Mouse (Mus musculus) kidney, postnatal 0 days (tissue): ENCODE data around the gene Myo1g. TPM values are rescaled to one million over a fixed set of nuclear protein-coding genes. Genes with fewer than 3 reads are reported as not detected.

Experiments used
- ATAC-seq: fragments of 200-750 bp; cut with Nextera tagmentation; replicated peaks from 2 replicates; pipeline ENCODE4 v1.8.0; 2017; ENCODE audit warnings: low read depth, moderate number of reproducible peaks, moderate TSS enrichment, moderate library complexity; ENCODE audit not compliant: low FRiP score
- DNase-seq: peaks from one replicate; pipeline ENCODE4 v3.0.0-alpha.2; 2016; ENCODE audit warnings: low spot score
- H3K27ac ChIP-seq: fragments of 300-500 bp; sonication (generic); 2 replicates; pipeline ENCODE4 v1.5.1; 2014; ENCODE audit warnings: mild to moderate bottlenecking
- H3K27me3 ChIP-seq: fragments of 300-500 bp; sonication (generic); 2 replicates; pipeline ENCODE4 v1.6.1; 2014; ENCODE audit warnings: low read length, mixed read lengths; ENCODE audit not compliant: insufficient read depth
- H3K36me3 ChIP-seq: fragments of 300-500 bp; sonication (generic); 2 replicates; pipeline ENCODE4 v1.6.1; 2014; ENCODE audit warnings: low read length, mixed read lengths; ENCODE audit not compliant: insufficient read depth
- H3K4me1 ChIP-seq: fragments of 300-500 bp; sonication (generic); replicated peaks from 2 replicates; pipeline ENCODE4 v1.6.1; 2014; ENCODE audit warnings: antibody characterized with exemption, low read length, mixed read lengths; ENCODE audit not compliant: insufficient read depth
- H3K4me2 ChIP-seq: fragments of 300-500 bp; sonication (generic); 2 replicates; pipeline ENCODE4 v1.6.1; 2014; ENCODE audit warnings: mild to moderate bottlenecking, low read length, moderate library complexity, mixed read lengths
- H3K4me3 ChIP-seq: fragments of 300-500 bp; sonication (generic); replicated peaks from 2 replicates; pipeline ENCODE4 v1.5.1; 2014; ENCODE audit warnings: low read depth, low read length
- H3K9ac ChIP-seq: fragments of 300-500 bp; sonication (generic); 2 replicates; pipeline ENCODE4 v1.6.1; 2014; ENCODE audit warnings: low read depth, low read length
- H3K9me3 ChIP-seq: fragments of 300-500 bp; sonication (generic); replicated peaks from 2 replicates; pipeline ENCODE4 v1.6.1; 2016; ENCODE audit warnings: low read length, inconsistent platforms, mixed read lengths
- CTCF ChIP-seq: IDR thresholded peaks from 2 replicates; pipeline ENCODE4 v1.5.1; 2016; ENCODE audit warnings: antibody characterized with exemption, low read depth, mild to moderate bottlenecking, moderate library complexity
- WGBS: fragments of 180-500 bp; shearing (Covaris S2); extraction: QIAGEN DNeasy Blood & Tissue Kit; methylation state at CpG from one replicate; pipeline ENCODE4 v1.1.7; 2014; 5-methylcytosine and 5-hydroxymethylcytosine counted together
- polyA plus RNA-seq: library from polyadenylated mRNA; unstranded; fragments of >200 nt; fragmentation: Nextera tagmentation; extraction: Ambion mirVana; gene quantifications from 2 replicates; pipeline ENCODE4 v1.2.1, GENCODE M21; 2015

Myo1g gene
- polyA plus RNA-seq, 1 experiment from 2014 or later = 0.42 TPM

DNA sequence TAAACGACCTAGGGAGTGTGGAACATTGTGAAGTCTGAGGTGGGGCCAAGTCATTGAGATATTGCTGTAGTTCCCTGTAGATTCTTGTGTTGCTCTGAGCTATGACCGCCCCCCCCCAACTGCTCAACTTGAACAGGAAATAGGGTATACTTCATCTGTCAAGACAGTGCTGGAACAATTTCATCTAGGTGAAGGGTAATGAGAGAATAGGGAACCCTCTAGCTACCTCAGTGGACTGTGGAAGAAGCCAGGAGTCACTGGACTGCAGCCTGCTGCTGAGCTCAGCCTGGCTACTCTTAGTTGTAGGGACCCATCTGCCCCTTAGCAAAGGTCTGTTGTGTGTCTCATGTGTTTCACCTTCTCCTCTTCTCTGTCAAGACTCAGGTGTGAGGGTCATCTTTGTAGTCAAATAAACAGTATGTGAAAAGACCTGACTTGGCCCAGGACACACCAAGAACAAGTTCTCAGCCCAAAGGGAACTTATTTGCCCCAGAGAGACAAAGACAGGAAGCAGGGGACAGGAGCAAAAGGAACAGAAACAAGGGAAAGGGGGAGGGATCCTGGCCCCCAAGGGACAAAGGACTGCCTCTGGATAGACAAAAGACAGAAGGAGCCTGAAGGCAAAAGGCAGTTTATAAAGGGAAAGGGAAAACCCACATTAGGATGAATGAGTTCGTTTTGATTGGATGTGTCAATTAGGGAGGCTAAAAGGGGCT is 36.4 kb downstream of the Myo1g start:
- no peak for TF ChIP-seq CTCF
- Histone ChIP-seq H3K27ac (no peak overlapping the region), H3K4me2 (no peak overlapping the region), H3K4me1 (peaks cover 6% of the 10 kb centered on the region; the same call in 1 of the 2 replicates), H3K27me3 (no peaks in the 10 kb centered on the region), H3K9me3 (no peaks in the 10 kb centered on the region), H3K9ac (no peak overlapping the region), H3K4me3 (no peak overlapping the region), H3K36me3 (no peaks in the 10 kb centered on the region)
- DNase-seq (no peak), ATAC-seq (no peak)
- 52% methylated on average over 3 of the region's 3 CpGs for WGBS

DNA sequence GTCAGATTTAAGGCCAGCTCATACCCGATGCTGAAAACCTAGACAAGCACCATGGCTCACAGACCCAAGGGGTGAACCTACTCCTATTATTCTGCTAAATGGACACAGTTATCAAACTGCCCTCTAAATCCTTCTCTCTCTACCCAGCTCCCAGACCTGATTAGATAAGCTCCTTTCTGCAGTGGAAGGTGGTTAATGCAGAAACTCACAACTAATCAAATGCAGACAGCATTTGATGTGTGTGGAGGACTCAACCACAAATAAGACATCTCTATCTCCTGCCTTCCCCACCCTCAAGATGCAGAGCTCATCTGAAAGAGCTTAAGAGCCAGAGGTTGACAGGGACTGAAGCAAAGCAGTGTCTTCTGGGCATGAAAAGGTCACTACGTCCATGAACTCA is 37.7 kb downstream of the Myo1g start:
- Histone ChIP-seq H3K9ac (no peak overlapping the region), H3K9me3 (no peaks in the 10 kb centered on the region), H3K4me1 (peaks cover 6% of the 10 kb centered on the region; the same call in 1 of the 2 replicates), H3K27ac (no peak overlapping the region), H3K4me3 (no peak overlapping the region), H3K27me3 (no peaks in the 10 kb centered on the region), H3K36me3 (no peaks in the 10 kb centered on the region), H3K4me2 (no peak overlapping the region)
- DNase-seq (no peak), ATAC-seq (no peak)
- no peak for TF ChIP-seq CTCF
- 82% methylated on average over 2 of the region's 2 CpGs for WGBS

- Histone ChIP-seq H3K27me3 (no peaks in the 10 kb centered on the region), H3K9me3 (no peaks in the 10 kb centered on the region), H3K36me3 (no peaks in the 10 kb centered on the region), H3K4me3 (no peak overlapping the region), H3K4me1 (peaks cover 6% of the 10 kb centered on the region; the same call in 1 of the 2 replicates), H3K4me2 (no peak overlapping the region), H3K27ac (no peak overlapping the region), H3K9ac (no peak overlapping the region)
- DNase-seq (no peak), ATAC-seq (no peak)
- no peak for TF ChIP-seq CTCF
- WGBS = 50% methylated on average over 6 of the region's 6 CpGs
Measured at GRCm38 (mm10) chr11:6481669-6482185, 39.0 kb downstream of the Myo1g start.

- Histone ChIP-seq H3K27me3 (no peaks in the 10 kb centered on the region), H3K4me1 (peaks cover 6% of the 10 kb centered on the region; the same call in 1 of the 2 replicates), H3K9me3 (no peaks in the 10 kb centered on the region), H3K4me3 (no peak overlapping the region), H3K9ac (no peak overlapping the region), H3K36me3 (no peaks in the 10 kb centered on the region), H3K27ac (no peak overlapping the region), H3K4me2 (no peak overlapping the region)
- WGBS = 66% methylated on average over 13 of the region's 13 CpGs
- no peak for DNase-seq
- no peak for TF ChIP-seq CTCF
- ATAC-seq = no peak
Measured at GRCm38 (mm10) chr11:6480681-6481405, 39.9 kb downstream of the Myo1g start.

- no peak for TF ChIP-seq CTCF
- Histone ChIP-seq H3K4me2 (no peak overlapping the region), H3K9ac (no peak overlapping the region), H3K4me3 (no peak overlapping the region), H3K4me1 (peaks cover 6% of the 10 kb centered on the region; the same call in 1 of the 2 replicates), H3K27ac (no peak overlapping the region), H3K9me3 (no peaks in the 10 kb centered on the region), H3K36me3 (no peaks in the 10 kb centered on the region), H3K27me3 (no peaks in the 10 kb centered on the region)
- WGBS = 57% methylated on average over 7 of the region's 7 CpGs
- ATAC-seq (no peak), DNase-seq (no peak)
Measured at GRCm38 (mm10) chr11:6480191-6480590, 40.6 kb downstream of the Myo1g start.

GRCm38 (mm10) chr11:6479231-6479630 is 41.5 kb downstream of the Myo1g start:
- peaks cover 2% of the 10 kb centered on the region; the same call in 1 of the 2 replicates for H3K4me1 ChIP-seq
- H3K9me3 ChIP-seq = no peaks in the 10 kb centered on the region
- H3K9ac ChIP-seq = no peak overlapping the region
- 91% methylated on average over 2 of the region's 2 CpGs for WGBS
- no peak for ATAC-seq
- H3K4me2 ChIP-seq = no peak overlapping the region
- no peak overlapping the region for H3K27ac ChIP-seq
- TF ChIP-seq CTCF = no peak
- no peak overlapping the region for H3K4me3 ChIP-seq
- H3K27me3 ChIP-seq = no peaks in the 10 kb centered on the region
- no peaks in the 10 kb centered on the region for H3K36me3 ChIP-seq
- DNase-seq = no peak
